Mouse (Mus musculus) C2C12 (cell line): ENCODE measurements around the gene Src. TPM values are rescaled to one million over a fixed set of nuclear protein-coding genes. Genes with fewer than 3 reads are reported as not detected.

Experiments used
- H3K27me3 ChIP-seq: one replicate; pipeline ENCODE4 v1.6.1; 2011; ENCODE audit not compliant: control insufficient read depth, insufficient read depth, insufficient read length
- H3K36me3 ChIP-seq: one replicate; pipeline ENCODE4 v1.6.1; 2011; ENCODE audit not compliant: control insufficient read depth, insufficient read depth
- H3K4me3 ChIP-seq: one replicate; pipeline ENCODE4 v1.5.1; 2011; ENCODE audit warnings: mild to moderate bottlenecking, control low read depth; ENCODE audit not compliant: poor library complexity, insufficient read depth, severe bottlenecking
- H3K79me2 ChIP-seq: one replicate; pipeline ENCODE4 v1.6.1; 2011; ENCODE audit not compliant: control insufficient read depth, insufficient read depth
- H3K79me3 ChIP-seq: one replicate; pipeline ENCODE4 v1.6.1; 2011; ENCODE audit warnings: low read depth, control low read depth
- H3ac ChIP-seq: one replicate; pipeline ENCODE3; 2011; ENCODE audit warnings: low read depth; ENCODE audit not compliant: control insufficient read depth, insufficient read length
- CEBPB ChIP-seq: IDR thresholded peaks from one replicate; pipeline ENCODE4 v1.6.1; 2011; ENCODE audit warnings: low read depth, mild to moderate bottlenecking, control low read depth, moderate library complexity
- CTCF ChIP-seq: IDR thresholded peaks from one replicate; pipeline ENCODE4 v1.5.1; 2011; ENCODE audit not compliant: control insufficient read depth, insufficient read depth, insufficient read length
- FOSL1 ChIP-seq: IDR thresholded peaks from one replicate; pipeline ENCODE4 v1.8.0; 2011; ENCODE audit warnings: mild to moderate bottlenecking, low read length; ENCODE audit not compliant: poor library complexity, insufficient read depth, severe bottlenecking
- MAX ChIP-seq: IDR thresholded peaks from one replicate; pipeline ENCODE4 v1.6.1; 2011; ENCODE audit warnings: mild to moderate bottlenecking, control low read depth
- MYOD1 ChIP-seq: IDR thresholded peaks from one replicate; pipeline ENCODE4 v1.6.1; 2011; ENCODE audit warnings: low read depth; ENCODE audit not compliant: control insufficient read depth, insufficient read length
- MYOG ChIP-seq: IDR thresholded peaks from one replicate; pipeline ENCODE4 v1.6.1; 2011; ENCODE audit not compliant: control insufficient read depth, insufficient read length; ENCODE audit errors: extremely low read depth
- USF1 ChIP-seq: IDR thresholded peaks from one replicate; pipeline ENCODE4 v1.6.1; 2011; ENCODE audit warnings: low read depth, mild to moderate bottlenecking, control low read depth, moderate library complexity
- polyA plus RNA-seq: library from polyadenylated mRNA; unstranded; fragments of >200 nt; fragmentation: generic; extraction: Trizol; gene quantifications from one replicate; pipeline ENCODE4 v1.2.1, GENCODE M21; 2012; ENCODE audit warnings: missing spikeins

Gene Src
- polyA plus RNA-seq, 1 experiment: 29.3 TPM

DNA sequence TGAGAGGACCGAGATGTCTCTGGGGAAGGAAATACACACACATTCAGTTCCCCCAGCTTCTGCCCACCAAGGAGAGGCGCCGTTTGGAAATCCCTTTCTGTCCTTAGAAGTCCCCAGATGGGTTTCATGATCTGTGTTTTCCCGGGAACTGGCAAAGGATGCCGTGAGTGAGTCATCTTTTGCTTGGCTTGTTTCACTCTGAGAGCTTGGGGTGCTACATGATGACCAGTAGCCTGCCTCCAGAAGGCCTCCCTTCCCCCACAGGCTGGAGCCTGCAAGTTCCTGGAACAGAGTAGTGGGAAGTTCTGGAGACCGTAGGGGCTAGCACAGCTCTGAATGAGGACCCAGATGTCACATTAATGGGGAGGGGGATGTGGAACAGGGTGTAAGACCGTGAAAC, 10.6 kb upstream of the Src start:
- no peak overlapping the region for H3K4me3 ChIP-seq
- no peak overlapping the region for H3ac ChIP-seq
- H3K79me2 ChIP-seq: no peaks in the 10 kb centered on the region
- peaks cover 1% of the 10 kb centered on the region for H3K79me3 ChIP-seq
- TF ChIP-seq MYOD1: no peak
- no peaks in the 10 kb centered on the region for H3K27me3 ChIP-seq
- no peaks in the 10 kb centered on the region for H3K36me3 ChIP-seq

DNA sequence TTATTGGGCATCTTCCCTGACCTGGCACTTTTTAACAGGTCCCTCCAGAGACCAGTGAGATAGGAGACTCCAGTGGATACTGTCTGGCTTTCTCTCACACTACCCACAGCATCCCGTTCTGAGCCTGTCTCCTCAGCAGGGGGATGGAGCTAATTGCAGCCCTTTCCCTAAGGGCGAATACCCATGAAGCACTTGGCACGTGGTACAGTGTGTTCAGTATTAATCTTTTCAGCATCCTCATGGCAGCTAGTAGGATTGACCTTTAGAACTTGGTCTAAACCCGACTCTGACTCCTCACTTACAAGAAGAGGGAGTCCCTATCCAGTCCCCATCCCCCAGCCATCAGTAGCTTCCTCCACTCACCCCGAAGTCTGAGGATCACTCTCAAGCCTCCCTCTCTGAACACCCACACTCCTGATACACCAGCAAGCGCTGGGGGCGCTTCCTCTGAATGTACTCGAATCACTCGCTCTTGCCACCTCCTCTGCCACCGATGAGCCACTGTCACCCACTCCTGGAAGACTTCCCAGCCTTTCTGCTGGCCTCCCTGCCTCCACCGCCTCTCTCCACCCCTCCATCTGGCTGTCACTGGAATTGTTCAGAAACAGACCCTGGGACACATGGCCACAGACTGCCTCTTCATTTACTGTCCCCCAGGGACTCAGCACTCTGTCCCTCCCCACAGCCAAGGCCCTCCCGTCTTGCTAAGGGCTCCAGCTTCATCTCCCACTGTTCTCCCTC, 8.3 kb upstream of the Src start:
- H3K36me3 ChIP-seq: no peaks in the 10 kb centered on the region
- H3K79me3 ChIP-seq: peaks cover 1% of the 10 kb centered on the region
- no peaks in the 10 kb centered on the region for H3K79me2 ChIP-seq
- H3ac ChIP-seq: no peak overlapping the region
- TF ChIP-seq CTCF (no peak), USF1 (no peak), MAX (no peak), MYOG (no peak), CEBPB (no peak), MYOD1 (no peak), FOSL1 (no peak)
- no peak overlapping the region for H3K4me3 ChIP-seq
- no peaks in the 10 kb centered on the region for H3K27me3 ChIP-seq

DNA sequence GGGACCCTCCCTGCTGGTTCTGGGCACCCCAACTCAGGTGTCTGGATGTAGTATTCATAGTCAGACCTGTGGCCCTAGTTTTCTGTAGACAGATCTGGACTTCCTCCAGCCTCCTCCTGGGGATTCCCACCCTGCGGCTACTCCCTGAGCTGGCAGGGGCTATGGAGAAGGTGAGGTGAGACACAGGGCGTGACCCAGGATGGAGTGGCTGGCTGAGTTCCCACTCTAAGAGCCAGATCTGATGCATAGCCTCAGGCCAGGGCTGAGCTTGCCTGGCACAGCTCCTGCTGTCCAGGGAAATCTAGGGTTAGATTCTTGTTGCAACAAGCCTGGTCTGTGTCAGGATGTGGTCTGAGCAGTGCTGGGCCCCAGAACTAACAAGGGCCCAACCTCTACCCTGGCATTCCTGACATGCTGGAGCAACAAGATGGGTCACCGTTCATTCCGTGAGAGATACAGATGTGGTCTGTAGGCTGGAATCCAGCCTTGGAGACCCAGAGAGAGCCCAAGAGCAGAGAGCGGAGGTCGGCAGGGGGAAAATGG, 7.0 kb upstream of the Src start:
- Histone ChIP-seq H3K27me3 (no peaks in the 10 kb centered on the region), H3K4me3 (no peak overlapping the region), H3ac (no peak overlapping the region), H3K36me3 (no peaks in the 10 kb centered on the region), H3K79me2 (no peaks in the 10 kb centered on the region), H3K79me3 (peaks cover 1% of the 10 kb centered on the region)
- TF ChIP-seq MYOD1 (no peak), USF1 (no peak), MAX (peak; percentile 34), CEBPB (peak; percentile 59), FOSL1 (no peak), MYOG (no peak), CTCF (no peak)

DNA sequence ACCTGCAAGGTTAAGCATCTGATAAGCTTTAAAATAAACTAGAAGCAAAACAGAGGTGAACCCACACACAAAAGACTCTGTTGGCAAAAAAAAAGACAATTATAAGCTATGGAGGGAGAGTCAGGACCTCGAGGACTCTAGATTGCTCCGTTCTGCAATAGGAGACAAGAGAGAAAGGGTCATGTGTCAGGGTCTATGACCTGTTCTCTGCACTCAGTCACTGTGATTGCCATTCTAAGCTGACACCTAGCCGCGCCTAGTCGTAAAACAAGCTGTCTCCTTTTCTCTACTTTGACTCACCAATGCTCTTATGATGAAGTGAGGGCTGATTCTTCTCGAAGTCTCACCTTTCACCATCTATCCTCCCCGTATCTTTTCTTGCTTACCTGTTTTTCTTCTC, 5.7 kb upstream of the Src start:
- TF ChIP-seq FOSL1: no peak
- TF ChIP-seq USF1: no peak
- TF ChIP-seq MYOD1: no peak
- no peak for TF ChIP-seq CEBPB
- no peak for TF ChIP-seq MYOG
- no peak for TF ChIP-seq MAX
- no peak for TF ChIP-seq CTCF
- Histone ChIP-seq H3K27me3 (no peaks in the 10 kb centered on the region), H3K79me3 (peaks cover 1% of the 10 kb centered on the region)

DNA sequence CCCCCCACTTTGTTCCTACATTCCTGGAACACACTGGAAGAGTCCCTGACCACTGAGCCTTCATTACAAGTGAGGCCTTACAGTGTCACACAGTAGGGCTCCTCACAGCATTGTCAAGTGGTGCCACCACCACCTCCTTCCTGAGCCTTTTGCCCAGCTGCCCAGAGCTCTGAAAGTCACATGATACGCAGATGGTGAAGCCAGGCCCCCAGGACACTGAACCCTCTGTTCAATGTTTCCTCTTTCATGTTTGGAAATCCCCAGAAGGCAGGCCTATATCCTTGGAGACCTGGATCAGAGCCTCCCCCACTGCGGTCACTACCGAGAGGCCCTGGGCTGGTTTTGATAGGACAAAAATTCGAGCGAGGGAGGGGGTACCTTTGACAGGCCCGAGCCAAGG, 1.0 kb upstream of the Src start:
- H3K79me2 ChIP-seq: no peaks in the 10 kb centered on the region

More for the DNA sequence above, 5.7 kb upstream of the Src start:
- H3K4me3 ChIP-seq: no peak overlapping the region
- H3K79me2 ChIP-seq: no peaks in the 10 kb centered on the region
- H3K36me3 ChIP-seq: no peaks in the 10 kb centered on the region
- no peak overlapping the region for H3ac ChIP-seq

DNA sequence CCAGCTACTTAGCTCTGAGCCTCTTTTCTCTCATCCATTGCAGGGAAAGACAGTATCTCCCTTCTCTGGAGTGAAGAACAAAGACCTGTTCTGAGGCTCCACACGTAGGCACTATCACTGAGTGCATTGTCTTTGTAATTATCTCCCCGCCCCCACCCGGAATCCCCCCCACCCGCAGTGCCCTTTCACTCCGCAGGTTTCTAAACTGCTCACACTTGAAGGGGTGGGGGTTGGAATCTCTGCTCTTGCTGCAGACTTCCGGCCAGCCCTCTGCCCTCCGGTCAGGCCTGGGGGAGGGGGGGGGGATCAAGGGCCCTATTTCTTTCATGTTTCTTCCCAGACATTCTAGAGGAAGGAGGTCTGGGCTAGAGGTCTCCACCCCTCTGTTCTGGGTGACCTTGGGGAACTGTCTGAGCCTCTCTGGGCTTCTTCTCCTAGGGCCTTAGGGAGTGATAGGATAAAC, 396 bp downstream of the Src start:
- Histone ChIP-seq H3ac (no peak overlapping the region), H3K27me3 (no peaks in the 10 kb centered on the region), H3K79me2 (peaks cover 3% of the 10 kb centered on the region), H3K36me3 (no peaks in the 10 kb centered on the region), H3K79me3 (no peaks in the 10 kb centered on the region), H3K4me3 (no peak overlapping the region)
- TF ChIP-seq MYOD1 (no peak), CEBPB (no peak), MYOG (no peak), CTCF (no peak), USF1 (no peak), FOSL1 (no peak), MAX (no peak)

More for the DNA sequence above, 1.0 kb upstream of the Src start:
- TF ChIP-seq MYOG (no peak), USF1 (no peak), MAX (no peak), FOSL1 (no peak), CTCF (no peak), CEBPB (no peak), MYOD1 (no peak)
- Histone ChIP-seq H3K4me3 (no peak overlapping the region), H3K27me3 (no peaks in the 10 kb centered on the region), H3K79me3 (no peaks in the 10 kb centered on the region), H3ac (no peak overlapping the region), H3K36me3 (no peaks in the 10 kb centered on the region)
